Mouse (Mus musculus): ENCODE data around the gene Lrp6. TPM values are rescaled to one million over a fixed set of nuclear protein-coding genes. Genes with fewer than 3 reads are reported as not detected.

The Lrp6 gene
- polyA plus RNA-seq (2012; rRNA removed), result 30.8 and 38.3 TPM in 2 replicates

DNA sequence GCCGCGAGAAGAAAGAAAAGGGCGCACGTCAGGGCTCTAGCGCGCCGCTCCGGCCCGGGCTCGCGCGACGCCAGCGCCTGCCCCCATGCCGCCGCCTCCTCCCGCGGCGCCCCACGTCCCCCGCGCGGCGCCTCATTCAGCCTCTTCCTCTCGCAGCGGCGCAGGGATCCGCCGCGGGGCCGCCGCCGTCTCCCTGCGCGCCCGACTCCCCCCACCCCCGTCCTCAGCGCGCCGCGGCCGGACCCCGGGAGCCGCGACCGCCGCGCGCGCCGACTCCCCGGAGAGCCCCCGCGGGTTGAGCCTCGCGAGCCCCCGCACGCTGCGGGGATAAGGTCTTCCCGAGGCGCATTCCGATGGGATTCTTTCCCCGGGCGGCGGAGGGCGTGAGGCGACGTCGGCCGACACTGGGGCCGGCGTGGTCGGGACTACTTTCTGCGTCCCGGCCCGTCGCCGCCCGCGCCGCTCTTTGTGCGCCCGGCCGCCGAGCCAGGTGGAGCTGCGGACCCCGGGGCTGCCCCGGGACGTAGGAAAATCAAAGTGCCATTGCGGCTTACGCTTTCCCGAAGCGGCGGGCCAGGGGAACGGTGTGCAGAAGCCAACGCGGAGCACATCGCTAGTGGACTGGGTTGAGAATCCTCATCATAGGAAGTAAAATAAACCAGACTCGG lies at the start of gene Lrp6:
Gene Lrp6 (minus strand): TSS at position 148 of the 668 bp plus-strand sequence.
- TF ChIP-seq POLR2A (IDR thresholded peaks at IDR 0.05; ENCODE audit: borderline replicate concordance, extremely low read depth, low read depth, low read length), result peak; percentile 71
- TF ChIP-seq CTCF (IDR thresholded peaks at IDR 0.05; ENCODE audit: insufficient read depth, low read length), result no peak
- peak within 1 kb of the TSS; percentile 86 for H3K4me3 ChIP-seq (replicated peaks; ENCODE audit: extremely low read depth, low read depth, low read length)
- under 1% methylated on average over 81 of the region's 99 CpGs for WGBS
- H3K4me1 ChIP-seq (ENCODE audit: control insufficient read depth, insufficient read depth, low read length), result peaks cover 4% of the 10 kb centered on the region
- DNase-seq, result peak; percentile 81

GRCm38 (mm10) chr6:134614723-134615648 lies 48.2 kb upstream of the Lrp6 start:
- WGBS, result 5% methylated on average over 16 of the region's 16 CpGs
- DNase-seq, result peak; percentile 88
- TF ChIP-seq CTCF (IDR thresholded peaks at IDR 0.05; ENCODE audit: insufficient read depth, low read length), result peak; percentile 99
- no peak for TF ChIP-seq POLR2A (IDR thresholded peaks at IDR 0.05; ENCODE audit: borderline replicate concordance, extremely low read depth, low read depth, low read length)
- Histone ChIP-seq H3K4me1 (ENCODE audit: control insufficient read depth, insufficient read depth, low read length) (peaks cover 2% of the 10 kb centered on the region; the same call in 1 of the 2 replicates), H3K4me3 (replicated peaks; ENCODE audit: extremely low read depth, low read depth, low read length) (peak overlapping the region; percentile 4)

DNA sequence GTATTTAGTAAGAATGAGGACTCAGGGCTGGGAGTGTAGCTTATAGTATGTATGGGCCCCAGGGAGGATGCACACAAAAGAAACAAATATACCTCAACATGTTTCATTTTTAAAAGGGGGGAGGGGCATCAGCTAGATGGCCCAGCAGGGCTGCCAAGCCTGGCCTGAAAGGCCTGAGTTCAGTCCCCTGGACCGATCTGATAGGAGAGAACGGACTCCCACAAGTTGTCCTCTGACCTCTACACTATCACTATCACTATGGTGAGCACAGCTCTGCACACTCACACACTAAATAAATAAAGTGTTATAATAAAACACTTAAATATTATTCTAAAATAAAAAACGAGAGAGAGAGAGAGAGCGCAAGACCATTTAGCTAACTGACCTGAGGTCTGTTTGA lies 47.6 kb upstream of the Lrp6 start:
- WGBS, result 41% methylated on average over 4 of the region's 4 CpGs
- H3K4me3 ChIP-seq (replicated peaks; ENCODE audit: extremely low read depth, low read depth, low read length), result no peak overlapping the region

DNA sequence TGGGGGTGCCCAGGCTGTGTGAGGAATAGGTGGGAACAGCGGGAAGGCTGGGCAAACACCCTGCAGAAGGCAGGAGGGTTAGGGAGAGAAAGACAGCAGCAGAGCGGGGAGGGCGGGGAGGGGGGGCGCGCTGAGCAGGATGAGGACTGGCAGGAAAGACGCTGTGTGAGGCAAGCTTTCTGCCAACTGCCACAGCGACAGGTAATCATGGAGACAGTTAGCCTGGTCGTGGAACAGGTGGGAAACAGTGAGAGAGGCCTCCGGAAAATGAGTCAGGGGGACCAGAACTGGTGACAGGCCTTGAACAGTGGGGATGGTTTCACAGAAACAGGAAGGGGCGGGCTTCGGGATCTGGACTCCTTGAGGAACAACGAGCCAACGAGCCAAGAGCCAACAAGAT lies 45.1 kb upstream of the Lrp6 start:
- 64% methylated on average over 13 of the region's 13 CpGs for WGBS
- DNase-seq, result no peak
- H3K4me3 ChIP-seq (replicated peaks; ENCODE audit: extremely low read depth, low read depth, low read length), result no peak overlapping the region
- no peak for TF ChIP-seq CTCF (IDR thresholded peaks at IDR 0.05; ENCODE audit: insufficient read depth, low read length)
- no peak for TF ChIP-seq POLR2A (IDR thresholded peaks at IDR 0.05; ENCODE audit: borderline replicate concordance, extremely low read depth, low read depth, low read length)
- H3K4me1 ChIP-seq (ENCODE audit: control insufficient read depth, insufficient read depth, low read length), result peaks cover 2% of the 10 kb centered on the region; the same call in 1 of the 2 replicates

More for the DNA sequence above, 47.6 kb upstream of the Lrp6 start:
- TF ChIP-seq POLR2A (IDR thresholded peaks at IDR 0.05; ENCODE audit: borderline replicate concordance, extremely low read depth, low read depth, low read length) (no peak), CTCF (IDR thresholded peaks at IDR 0.05; ENCODE audit: insufficient read depth, low read length) (no peak)
- peaks cover 2% of the 10 kb centered on the region; the same call in 1 of the 2 replicates for H3K4me1 ChIP-seq (ENCODE audit: control insufficient read depth, insufficient read depth, low read length)
- DNase-seq, result no peak

GRCm38 (mm10) chr6:134610380-134610779 lies 43.6 kb upstream of the Lrp6 start:
- WGBS, result 89% methylated on average over 9 of the region's 9 CpGs
- Histone ChIP-seq H3K4me3 (replicated peaks; ENCODE audit: extremely low read depth, low read depth, low read length) (no peak overlapping the region), H3K4me1 (ENCODE audit: control insufficient read depth, insufficient read depth, low read length) (peaks cover 7% of the 10 kb centered on the region)
- TF ChIP-seq CTCF (IDR thresholded peaks at IDR 0.05; ENCODE audit: insufficient read depth, low read length), result no peak
- TF ChIP-seq POLR2A (IDR thresholded peaks at IDR 0.05; ENCODE audit: borderline replicate concordance, extremely low read depth, low read depth, low read length), result no peak
- no peak for DNase-seq

DNA sequence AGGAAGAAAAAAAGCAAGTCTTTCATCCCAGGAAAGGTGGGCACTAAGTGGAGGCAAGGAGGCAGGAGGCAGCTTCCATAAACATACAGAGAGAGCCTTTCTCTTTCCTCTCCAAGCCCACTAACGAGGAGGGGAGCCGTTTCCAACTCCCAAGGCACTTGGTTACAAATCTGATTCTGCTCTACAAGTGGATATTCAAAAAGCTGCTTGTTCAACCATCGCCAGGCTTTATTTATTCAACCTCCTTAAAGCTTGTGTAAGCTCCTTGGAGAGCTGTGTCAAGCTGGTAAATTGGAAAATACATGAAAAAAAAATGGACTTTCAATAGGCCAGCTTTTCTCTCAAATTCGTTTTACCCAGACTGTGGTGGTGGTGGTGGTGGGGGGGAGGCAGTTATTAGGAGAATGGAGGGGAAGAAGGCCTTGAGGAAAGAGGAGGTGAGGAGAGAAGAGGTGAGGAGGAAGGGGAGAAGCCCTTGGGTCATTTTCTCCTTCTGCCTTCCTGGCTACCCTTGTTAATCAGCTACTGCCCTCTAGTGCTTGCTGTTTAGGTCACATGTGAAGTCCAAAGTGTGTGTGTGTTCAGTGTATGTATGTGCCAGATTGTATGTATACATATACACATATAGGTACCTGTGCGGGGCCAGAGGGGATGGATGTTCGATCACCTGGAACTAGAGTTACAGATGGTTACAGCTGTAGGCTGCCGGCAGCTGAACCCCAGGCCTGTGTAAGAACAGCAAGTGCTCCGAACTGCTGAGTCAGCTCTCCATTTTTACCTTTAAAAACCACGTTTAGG lies 40.4 kb upstream of the Lrp6 start:
- WGBS, result 49% methylated on average over 9 of the region's 9 CpGs
- H3K4me3 ChIP-seq (replicated peaks; ENCODE audit: extremely low read depth, low read depth, low read length), result no peak overlapping the region
- DNase-seq, result peak; percentile 31

GRCm38 (mm10) chr6:134606540-134606939 lies 39.8 kb upstream of the Lrp6 start:
- TF ChIP-seq POLR2A (IDR thresholded peaks at IDR 0.05; ENCODE audit: borderline replicate concordance, extremely low read depth, low read depth, low read length), result no peak
- no peak for TF ChIP-seq CTCF (IDR thresholded peaks at IDR 0.05; ENCODE audit: insufficient read depth, low read length)
- DNase-seq, result peak; percentile 33
- Histone ChIP-seq H3K4me3 (replicated peaks; ENCODE audit: extremely low read depth, low read depth, low read length) (no peak overlapping the region), H3K4me1 (ENCODE audit: control insufficient read depth, insufficient read depth, low read length) (peaks cover 5% of the 10 kb centered on the region)
- 31% methylated on average over 6 of the region's 6 CpGs for WGBS

More for the DNA sequence above, 40.4 kb upstream of the Lrp6 start:
- TF ChIP-seq CTCF (IDR thresholded peaks at IDR 0.05; ENCODE audit: insufficient read depth, low read length) (peak; percentile 34), POLR2A (IDR thresholded peaks at IDR 0.05; ENCODE audit: borderline replicate concordance, extremely low read depth, low read depth, low read length) (no peak)
- peaks cover 5% of the 10 kb centered on the region for H3K4me1 ChIP-seq (ENCODE audit: control insufficient read depth, insufficient read depth, low read length)

GRCm38 (mm10) chr6:134605196-134605595 lies 38.4 kb upstream of the Lrp6 start:
- WGBS, result 90% methylated on average over 3 of the region's 3 CpGs
- Histone ChIP-seq H3K4me1 (ENCODE audit: control insufficient read depth, insufficient read depth, low read length) (peaks cover 5% of the 10 kb centered on the region), H3K4me3 (replicated peaks; ENCODE audit: extremely low read depth, low read depth, low read length) (no peak overlapping the region)
- TF ChIP-seq CTCF (IDR thresholded peaks at IDR 0.05; ENCODE audit: insufficient read depth, low read length), result no peak
- TF ChIP-seq POLR2A (IDR thresholded peaks at IDR 0.05; ENCODE audit: borderline replicate concordance, extremely low read depth, low read depth, low read length), result no peak
- no peak for DNase-seq

Data from lung, adult 2 months (tissue).